Mouse (Mus musculus): ENCODE results near the gene Plk3.
A peak's percentile ranks its signal among the peaks of the same experiment; 100 is the strongest.
"Not testable (repeated sequence)": the region's sequence is repeated elsewhere in the genome, so short reads cannot be mapped to it uniquely, and the experiment has no call there.

The Plk3 gene

GRCm38 (mm10) chr4:117133817-117134600, at the start of gene Plk3:
Gene Plk3, minus strand, starts transcription at chr4:117133963.
- peak; percentile 99 for DNase-seq (ENCODE audit: low read depth, low spot score)
- Histone ChIP-seq H3K36me3 (ENCODE audit: control insufficient read depth, insufficient read depth, low read length, poor library complexity, severe bottlenecking) (no peaks in the 10 kb centered on the region), H3K27me3 (ENCODE audit: control insufficient read depth, insufficient read depth, low read length, poor library complexity, severe bottlenecking) (no peaks in the 10 kb centered on the region)

GRCm38 (mm10) chr4:117182759-117183096, 49.0 kb upstream of the Plk3 start:
- not testable (repeated sequence) for H3K27me3 ChIP-seq (ENCODE audit: control insufficient read depth, insufficient read depth, low read length, poor library complexity, severe bottlenecking); H3K36me3 ChIP-seq (ENCODE audit: control insufficient read depth, insufficient read depth, low read length, poor library complexity, severe bottlenecking); DNase-seq (ENCODE audit: low read depth, low spot score)

GRCm38 (mm10) chr4:117181863-117182758, 48.3 kb upstream of the Plk3 start, which contains the start of gene Kif2c:
Gene Kif2c, minus strand, starts transcription at chr4:117182639.
- Histone ChIP-seq H3K36me3 (ENCODE audit: control insufficient read depth, insufficient read depth, low read length, poor library complexity, severe bottlenecking) (no peaks in the 10 kb centered on the region), H3K27me3 (ENCODE audit: control insufficient read depth, insufficient read depth, low read length, poor library complexity, severe bottlenecking) (no peaks in the 10 kb centered on the region)
- peak; percentile 94 for DNase-seq (ENCODE audit: low read depth, low spot score)

DNA sequence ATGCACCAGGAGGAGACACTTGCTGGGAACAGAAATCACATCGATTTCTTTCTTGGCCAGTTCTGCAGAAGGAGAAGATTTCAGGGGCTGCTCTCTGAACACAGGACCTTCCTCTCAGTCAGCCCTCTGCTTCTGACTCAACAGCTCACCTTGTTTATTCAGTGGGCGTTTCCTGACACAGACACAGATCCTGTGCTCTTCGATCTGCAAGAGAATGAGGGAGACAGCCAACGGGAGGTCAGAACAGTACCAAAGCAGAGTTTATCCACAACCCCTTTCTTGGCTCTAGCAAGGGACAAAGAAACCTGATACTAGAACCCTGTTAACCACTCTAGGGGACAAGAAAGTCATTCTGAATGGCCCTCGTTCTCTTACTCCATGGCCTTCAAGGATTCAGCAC, 36.2 kb upstream of the Plk3 start:
- no peak for DNase-seq (ENCODE audit: low read depth, low spot score)
- no peaks in the 10 kb centered on the region for H3K27me3 ChIP-seq (ENCODE audit: control insufficient read depth, insufficient read depth, low read length, poor library complexity, severe bottlenecking)
- H3K36me3 ChIP-seq (ENCODE audit: control insufficient read depth, insufficient read depth, low read length, poor library complexity, severe bottlenecking), result no peaks in the 10 kb centered on the region

DNA sequence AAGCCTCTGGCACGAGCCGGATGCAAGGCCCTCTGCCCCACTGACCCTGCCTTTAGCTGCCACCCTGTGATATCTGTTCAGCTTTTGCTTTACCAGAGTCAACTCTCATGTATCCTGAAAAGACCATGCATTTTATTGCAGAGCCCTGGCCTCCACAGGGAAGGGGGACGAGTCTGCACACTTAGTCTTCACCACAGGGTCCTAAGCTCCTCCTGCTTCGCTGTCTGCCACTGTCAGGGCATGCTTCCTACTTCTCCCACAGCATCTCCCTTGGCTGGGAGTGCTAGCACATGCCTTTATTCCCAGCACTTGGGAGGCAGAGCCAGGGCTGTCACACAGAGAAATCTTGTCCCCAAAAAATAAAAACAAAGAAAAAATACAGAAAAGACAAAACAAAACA, 27.4 kb upstream of the Plk3 start:
- Histone ChIP-seq H3K36me3 (ENCODE audit: control insufficient read depth, insufficient read depth, low read length, poor library complexity, severe bottlenecking) (no peaks in the 10 kb centered on the region), H3K27me3 (ENCODE audit: control insufficient read depth, insufficient read depth, low read length, poor library complexity, severe bottlenecking) (no peaks in the 10 kb centered on the region)
- no peak for DNase-seq (ENCODE audit: low read depth, low spot score)

DNA sequence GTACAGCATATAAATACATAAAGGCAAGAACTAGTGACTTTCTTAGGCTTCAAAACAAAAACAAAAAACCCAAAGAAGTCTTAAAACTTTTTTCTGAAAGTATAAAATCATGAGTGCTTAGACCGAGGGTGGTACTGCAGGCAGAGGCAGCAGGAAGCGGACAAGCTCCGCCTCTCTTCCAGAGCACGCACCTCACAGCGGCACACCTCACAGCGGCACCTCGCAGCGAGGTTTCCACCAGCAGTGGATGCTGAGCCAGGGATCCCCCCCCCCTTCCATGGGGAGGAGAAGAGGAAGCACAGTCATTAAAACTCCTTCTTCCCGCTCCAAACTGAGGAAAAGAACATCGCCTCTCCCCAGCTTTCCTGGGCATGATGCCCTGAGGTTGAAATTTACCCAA, 25.9 kb upstream of the Plk3 start:
- no peaks in the 10 kb centered on the region for H3K27me3 ChIP-seq (ENCODE audit: control insufficient read depth, insufficient read depth, low read length, poor library complexity, severe bottlenecking)
- H3K36me3 ChIP-seq (ENCODE audit: control insufficient read depth, insufficient read depth, low read length, poor library complexity, severe bottlenecking), result no peaks in the 10 kb centered on the region
- no peak for DNase-seq (ENCODE audit: low read depth, low spot score)

DNA sequence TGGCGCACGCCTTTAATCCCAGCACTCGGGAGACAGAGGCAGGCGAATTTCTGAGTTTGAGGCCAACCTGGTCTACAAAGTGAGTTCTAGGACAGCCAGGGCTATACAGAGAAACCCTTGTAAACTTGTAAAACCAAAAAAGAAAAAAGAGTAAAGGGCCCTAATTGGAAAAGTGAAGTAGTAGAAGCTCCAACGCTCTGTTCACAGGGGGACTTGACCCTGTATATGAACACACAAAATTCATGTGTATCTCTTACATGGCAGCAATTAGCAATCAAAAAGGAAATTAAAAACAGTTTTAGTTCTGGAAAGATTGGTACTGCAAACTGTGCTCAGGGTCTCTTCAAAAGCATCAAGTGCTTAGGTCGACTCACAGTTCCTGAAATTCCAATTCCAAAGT, 22.6 kb upstream of the Plk3 start:
- Histone ChIP-seq H3K27me3 (ENCODE audit: control insufficient read depth, insufficient read depth, low read length, poor library complexity, severe bottlenecking) (no peaks in the 10 kb centered on the region), H3K36me3 (ENCODE audit: control insufficient read depth, insufficient read depth, low read length, poor library complexity, severe bottlenecking) (peaks cover 16% of the 10 kb centered on the region)
- DNase-seq (ENCODE audit: low read depth, low spot score), result no peak

GRCm38 (mm10) chr4:117155792-117156355, 22.1 kb upstream of the Plk3 start, which contains the start of gene Rps8:
Gene Rps8, minus strand, starts transcription at chr4:117156243.
- DNase-seq (ENCODE audit: low read depth, low spot score), result peak; percentile 87
- peaks cover 17% of the 10 kb centered on the region for H3K36me3 ChIP-seq (ENCODE audit: control insufficient read depth, insufficient read depth, low read length, poor library complexity, severe bottlenecking)
- H3K27me3 ChIP-seq (ENCODE audit: control insufficient read depth, insufficient read depth, low read length, poor library complexity, severe bottlenecking), result no peaks in the 10 kb centered on the region

GRCm38 (mm10) chr4:117155020-117155791, 21.4 kb upstream of the Plk3 start:
- no peak for DNase-seq (ENCODE audit: low read depth, low spot score)
- no peaks in the 10 kb centered on the region for H3K27me3 ChIP-seq (ENCODE audit: control insufficient read depth, insufficient read depth, low read length, poor library complexity, severe bottlenecking)
- H3K36me3 ChIP-seq (ENCODE audit: control insufficient read depth, insufficient read depth, low read length, poor library complexity, severe bottlenecking), result peaks cover 18% of the 10 kb centered on the region

GRCm38 (mm10) chr4:117152714-117153113, 19.0 kb upstream of the Plk3 start:
- Histone ChIP-seq H3K36me3 (ENCODE audit: control insufficient read depth, insufficient read depth, low read length, poor library complexity, severe bottlenecking) (peaks cover 18% of the 10 kb centered on the region), H3K27me3 (ENCODE audit: control insufficient read depth, insufficient read depth, low read length, poor library complexity, severe bottlenecking) (no peaks in the 10 kb centered on the region)
- no peak for DNase-seq (ENCODE audit: low read depth, low spot score)

DNA sequence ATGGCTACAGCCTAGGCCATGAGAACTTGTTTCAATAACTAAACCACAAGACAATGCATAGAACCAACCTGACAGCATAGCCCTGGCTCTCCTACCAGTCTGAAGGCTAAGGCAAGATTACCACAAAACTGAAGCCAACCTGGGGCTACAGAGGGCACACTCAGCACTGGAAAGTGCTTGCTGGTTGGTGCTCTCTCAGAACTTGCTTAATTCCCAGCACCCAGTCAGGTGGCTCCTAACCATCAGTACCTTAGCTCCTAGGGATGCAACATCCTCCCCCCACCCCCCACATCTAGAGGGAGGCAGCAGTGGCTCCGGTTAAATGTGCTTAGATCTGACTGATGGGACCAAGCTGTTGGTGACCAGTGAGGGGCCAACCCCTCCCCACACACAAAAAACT, 17.7 kb upstream of the Plk3 start:
- Histone ChIP-seq H3K27me3 (ENCODE audit: control insufficient read depth, insufficient read depth, low read length, poor library complexity, severe bottlenecking) (no peaks in the 10 kb centered on the region), H3K36me3 (ENCODE audit: control insufficient read depth, insufficient read depth, low read length, poor library complexity, severe bottlenecking) (peaks cover 18% of the 10 kb centered on the region)
- no peak for DNase-seq (ENCODE audit: low read depth, low spot score)

GRCm38 (mm10) chr4:117150212-117150733, 16.5 kb upstream of the Plk3 start:
- no peaks in the 10 kb centered on the region for H3K27me3 ChIP-seq (ENCODE audit: control insufficient read depth, insufficient read depth, low read length, poor library complexity, severe bottlenecking)
- H3K36me3 ChIP-seq (ENCODE audit: control insufficient read depth, insufficient read depth, low read length, poor library complexity, severe bottlenecking), result peaks cover 18% of the 10 kb centered on the region
- DNase-seq (ENCODE audit: low read depth, low spot score), result no peak

DNA sequence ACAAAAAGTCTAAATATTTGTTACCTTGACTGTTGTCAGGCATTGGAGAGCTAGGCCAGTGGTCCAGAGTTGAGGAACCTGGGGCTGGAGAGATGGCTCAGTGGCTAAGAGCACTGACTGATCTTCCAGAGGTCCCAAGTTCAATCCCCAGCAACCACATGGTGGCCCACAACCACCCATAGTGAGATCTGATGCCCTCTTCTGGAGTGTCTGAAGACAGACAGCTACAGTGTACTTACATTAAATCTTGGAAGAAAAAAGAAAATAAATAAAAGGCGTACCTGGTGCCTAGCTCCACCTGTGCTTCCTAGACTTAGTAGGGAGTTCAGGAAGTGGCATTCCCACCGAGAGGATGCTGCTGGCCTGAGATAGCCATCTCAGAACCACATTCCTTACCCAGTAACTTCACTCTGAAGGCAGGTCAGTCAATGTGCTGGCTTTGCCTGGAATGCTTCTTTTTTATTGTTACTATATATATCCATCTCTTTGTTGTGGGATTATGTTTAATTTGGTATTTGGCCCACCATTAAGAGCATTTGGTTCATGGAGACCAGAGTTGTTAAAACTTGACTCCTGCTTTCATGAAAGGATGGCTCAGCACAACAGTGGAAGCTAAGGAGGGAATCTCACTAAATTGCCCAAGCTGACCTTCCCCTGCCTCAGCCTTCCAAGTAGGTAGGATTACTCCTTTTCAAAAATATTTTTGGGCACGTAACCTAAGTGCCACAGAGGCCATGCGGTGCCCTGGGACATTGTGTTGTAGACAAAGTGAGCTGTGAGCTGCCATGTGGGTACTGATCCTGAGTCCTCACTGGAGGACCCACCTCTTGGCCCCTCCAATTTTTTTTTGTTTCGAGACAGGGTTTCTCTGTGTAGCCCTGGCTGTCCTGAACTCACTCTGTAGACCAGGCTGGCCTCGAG, 15.8 kb upstream of the Plk3 start:
- H3K36me3 ChIP-seq (ENCODE audit: control insufficient read depth, insufficient read depth, low read length, poor library complexity, severe bottlenecking), result peaks cover 18% of the 10 kb centered on the region
- no peaks in the 10 kb centered on the region for H3K27me3 ChIP-seq (ENCODE audit: control insufficient read depth, insufficient read depth, low read length, poor library complexity, severe bottlenecking)
- no peak for DNase-seq (ENCODE audit: low read depth, low spot score)

Measured in splenic B cell, adult 2 months (primary cell).